ENCODE assay signal across 51 mouse cellular contexts in the genomic region with DNA sequence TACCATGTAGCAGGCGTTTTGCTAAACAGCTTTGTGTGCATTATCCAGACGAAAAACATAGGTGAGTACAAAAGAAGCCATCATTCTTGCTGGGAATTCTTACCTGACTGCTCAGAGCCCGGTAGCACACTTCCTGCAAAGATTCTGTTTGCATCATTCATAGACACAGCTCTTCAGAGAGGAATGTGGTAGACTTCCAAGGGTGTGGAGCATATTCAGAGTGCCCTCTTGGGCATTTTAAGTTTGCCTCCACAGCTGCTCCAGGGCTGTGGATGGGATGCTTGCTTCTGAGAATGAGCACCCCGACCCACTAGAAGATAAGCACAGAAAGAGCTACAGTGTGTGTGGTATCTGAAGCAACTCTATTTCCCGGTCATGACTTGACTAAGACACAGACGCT. TPM values are rescaled to one million over a fixed set of nuclear protein-coding genes. Genes with fewer than 3 reads are reported as not detected.
"Had no signal": no experiment of that assay in that cellular context is flagged by ENCODE, and none has a peak within 500 bp of the region (broad histone marks: within the 10 kb centered on the region; RNA-seq: fewer than 3 reads in every experiment).

No protein-coding gene starts in this region.

- H3K36me3 ChIP-seq: heart, embryonic 10.5 days; heart, embryonic 12.5 days; heart, embryonic 13.5 days; heart, embryonic 15.5 days; hindbrain, embryonic 10.5 days; hindbrain, embryonic 12.5 days; hindbrain, embryonic 13.5 days; hindbrain, embryonic 15.5 days; intestine, embryonic 15.5 days; kidney, embryonic 15.5 days had no signal

- DNase-seq: heart, postnatal 10 days; heart, postnatal 14 days; heart, postnatal 36 days; heart, postnatal 4 days; kidney, adult 11 months; kidney, adult 18-20 months; kidney, adult 2 months; kidney, adult 8-10 months; kidney, adult 9 months; kidney, postnatal 10 days; kidney, postnatal 14 days; kidney, postnatal 25 days; kidney, postnatal 36 days; kidney, postnatal 4 days; layer of hippocampus, adult 9-11 months; layer of hippocampus, postnatal 36 days had no signal

- H3K4me3 ChIP-seq: heart, embryonic 10.5 days; heart, embryonic 12.5 days; heart, embryonic 13.5 days; heart, embryonic 15.5 days; hindbrain, embryonic 10.5 days; hindbrain, embryonic 12.5 days; hindbrain, embryonic 13.5 days; hindbrain, embryonic 15.5 days; intestine, embryonic 15.5 days; kidney, embryonic 15.5 days; layer of hippocampus, adult 2 months had no signal

- H3K9ac ChIP-seq: heart, embryonic 12.5 days; heart, embryonic 13.5 days; heart, embryonic 15.5 days; hindbrain, embryonic 12.5 days; hindbrain, embryonic 13.5 days; hindbrain, embryonic 14.5 days; hindbrain, embryonic 15.5 days; intestine, embryonic 15.5 days; kidney, embryonic 15.5 days had no signal

- H3K4me2 ChIP-seq: heart, embryonic 11.5 days; heart, embryonic 12.5 days; heart, embryonic 13.5 days; heart, embryonic 15.5 days; hindbrain, embryonic 12.5 days; hindbrain, embryonic 13.5 days; hindbrain, embryonic 14.5 days; hindbrain, embryonic 15.5 days; intestine, embryonic 15.5 days; kidney, embryonic 15.5 days had no signal

- H3K27ac ChIP-seq: heart, embryonic 10.5 days; heart, embryonic 13.5 days; heart, embryonic 15.5 days; hindbrain, embryonic 10.5 days; hindbrain, embryonic 12.5 days; hindbrain, embryonic 13.5 days; hindbrain, embryonic 14.5 days; hindbrain, embryonic 15.5 days; hindbrain, postnatal 0 days; intestine, embryonic 15.5 days; kidney, embryonic 15.5 days; kidney, postnatal 0 days; layer of hippocampus, adult 2 months had no signal

- H3K27me3 ChIP-seq: heart, embryonic 12.5 days; heart, embryonic 13.5 days; heart, embryonic 15.5 days; hindbrain, embryonic 12.5 days; hindbrain, embryonic 13.5 days; hindbrain, embryonic 15.5 days; intestine, embryonic 15.5 days; kidney, embryonic 15.5 days had no signal

- H3K4me1 ChIP-seq: heart, embryonic 10.5 days; heart, embryonic 12.5 days; heart, embryonic 13.5 days; heart, embryonic 15.5 days; hindbrain, embryonic 10.5 days; hindbrain, embryonic 12.5 days; hindbrain, embryonic 13.5 days; hindbrain, embryonic 15.5 days; intestine, embryonic 15.5 days; kidney, embryonic 15.5 days had no signal

- ATAC-seq: hindbrain, embryonic 16.5 days; hindbrain, postnatal 0 days; inflammation-experienced regulatory T-cells, adult 6 months; intestine, embryonic 15.5 days; intestine, embryonic 16.5 days; intestine, postnatal 0 days had no signal

- H3K9me3 ChIP-seq: heart, embryonic 10.5 days; heart, embryonic 12.5 days; heart, embryonic 15.5 days; hindbrain, embryonic 12.5 days; hindbrain, embryonic 15.5 days; intestine, embryonic 15.5 days; kidney, embryonic 15.5 days had no signal

RNA-seq across cellular contexts. Expression of a gene that starts 41.4 kb away (rescaled TPM):
- total RNA-seq: heart, adult 8-10 months; heart, postnatal 10 days; heart, postnatal 14 days; heart, postnatal 25 days; heart, postnatal 36 days; heart, postnatal 4 days; hematopoietic stem cell, adult 5-6 weeks; hindbrain, postnatal 0 days; layer of hippocampus, adult 18-20 months; layer of hippocampus, adult 2 months; layer of hippocampus, adult 8-10 months; layer of hippocampus, postnatal 10 days; layer of hippocampus, postnatal 14 days; layer of hippocampus, postnatal 25 days had no signal
- polyA plus RNA-seq: heart, embryonic 10.5 days; heart, embryonic 11.5 days; heart, embryonic 12.5 days; heart, embryonic 13.5 days; heart, embryonic 14.5 days; heart, embryonic 15.5 days; heart, embryonic 16.5 days; heart, postnatal 0 days; hindbrain, embryonic 10.5 days; hindbrain, embryonic 11.5 days; hindbrain, embryonic 12.5 days; hindbrain, embryonic 13.5 days; hindbrain, embryonic 14.5 days; hindbrain, embryonic 15.5 days; hindbrain, embryonic 16.5 days; hindbrain, postnatal 0 days; inflammation-experienced regulatory T-cells, adult 6 months; intestine, embryonic 14.5 days; intestine, embryonic 15.5 days; intestine, embryonic 16.5 days; intestine, postnatal 0 days; kidney, embryonic 14.5 days; kidney, embryonic 15.5 days; kidney, embryonic 16.5 days; kidney, postnatal 0 days; large intestine, adult 2 months had no signal
